Mouse (Mus musculus) intestine, embryonic 16.5 days (tissue): ENCODE data around the gene Ears2. TPM values are rescaled to one million over a fixed set of nuclear protein-coding genes. Genes with fewer than 3 reads are reported as not detected.
A peak's percentile ranks its signal among the peaks of the same experiment; 100 is the strongest.

Experiments used
- ATAC-seq: fragments of 200-750 bp; cut with Nextera tagmentation; 2 replicates; pipeline ENCODE4 v1.8.0; 2017; ENCODE audit warnings: moderate TSS enrichment, moderate library complexity
- H3K27ac ChIP-seq: fragments of 300-500 bp; sonication (generic); 2 replicates; pipeline ENCODE4 v1.5.1; 2014; ENCODE audit warnings: mild to moderate bottlenecking, low read length
- H3K27me3 ChIP-seq: fragments of 300-500 bp; sonication (generic); replicated peaks from 2 replicates; pipeline ENCODE4 v1.6.1; 2014; ENCODE audit warnings: low read length, control low read depth, mixed read lengths; ENCODE audit not compliant: control insufficient read depth, insufficient read depth
- H3K36me3 ChIP-seq: fragments of 300-500 bp; sonication (generic); 2 replicates; pipeline ENCODE4 v1.6.1; 2014; ENCODE audit warnings: low read length, control low read depth; ENCODE audit not compliant: control insufficient read depth, insufficient read depth
- H3K4me1 ChIP-seq: fragments of 300-500 bp; sonication (generic); 2 replicates; pipeline ENCODE4 v1.6.1; 2014; ENCODE audit warnings: low read length, control low read depth, mixed read lengths; ENCODE audit not compliant: control insufficient read depth, insufficient read depth
- H3K4me2 ChIP-seq: fragments of 300-500 bp; sonication (generic); 2 replicates; pipeline ENCODE4 v1.6.1; 2014; ENCODE audit warnings: low read depth, low read length, control low read depth
- H3K4me3 ChIP-seq: fragments of 300-500 bp; sonication (generic); 2 replicates; pipeline ENCODE4 v1.5.1; 2014; ENCODE audit warnings: mild to moderate bottlenecking, low read length
- H3K9ac ChIP-seq: fragments of 300-500 bp; sonication (generic); 2 replicates; pipeline ENCODE4 v1.6.1; 2014; ENCODE audit warnings: low read depth, low read length
- H3K9me3 ChIP-seq: fragments of 300-500 bp; sonication (generic); 2 replicates; pipeline ENCODE4 v1.6.1; 2016; ENCODE audit warnings: low read length, control low read depth; ENCODE audit not compliant: control insufficient read depth
- WGBS: fragments of 180-500 bp; shearing (Covaris S2); extraction: QIAGEN DNeasy Blood & Tissue Kit; methylation state at CpG from one replicate; pipeline ENCODE4 v1.1.7; 2014; 5-methylcytosine and 5-hydroxymethylcytosine counted together
- polyA plus RNA-seq: library from polyadenylated mRNA; unstranded; fragments of >200 nt; fragmentation: Nextera tagmentation; extraction: Ambion mirVana; gene quantifications from 2 replicates; pipeline ENCODE4 v1.2.1, GENCODE M21; 2015

The Ears2 gene
- polyA plus RNA-seq, 1 experiment from 2014 or later, result 19.4 TPM

DNA sequence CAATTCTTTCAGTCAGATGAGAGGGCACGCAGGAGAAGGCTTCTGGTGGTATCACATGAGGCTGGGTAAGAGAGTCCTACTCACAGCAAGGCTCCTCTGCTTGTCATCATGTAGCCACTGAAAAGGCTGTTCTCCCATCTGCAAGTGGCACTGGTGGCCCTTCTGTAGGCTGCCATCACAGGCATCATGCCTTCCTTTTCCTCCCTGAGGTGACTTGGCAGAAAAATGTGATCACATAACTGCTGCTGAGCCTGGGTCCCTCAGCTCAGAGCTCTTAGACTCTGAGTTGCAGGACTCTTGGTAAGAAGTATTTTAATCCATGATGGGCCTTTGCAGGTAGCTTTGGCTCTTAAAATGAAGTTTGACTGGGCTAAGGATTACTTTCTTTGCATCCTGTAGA lies 14.0 kb upstream of the Ears2 start:
- H3K9ac ChIP-seq, result no peak overlapping the region
- no peak overlapping the region for H3K4me2 ChIP-seq
- 89% methylated on average over 1 of the region's 1 CpGs for WGBS

DNA sequence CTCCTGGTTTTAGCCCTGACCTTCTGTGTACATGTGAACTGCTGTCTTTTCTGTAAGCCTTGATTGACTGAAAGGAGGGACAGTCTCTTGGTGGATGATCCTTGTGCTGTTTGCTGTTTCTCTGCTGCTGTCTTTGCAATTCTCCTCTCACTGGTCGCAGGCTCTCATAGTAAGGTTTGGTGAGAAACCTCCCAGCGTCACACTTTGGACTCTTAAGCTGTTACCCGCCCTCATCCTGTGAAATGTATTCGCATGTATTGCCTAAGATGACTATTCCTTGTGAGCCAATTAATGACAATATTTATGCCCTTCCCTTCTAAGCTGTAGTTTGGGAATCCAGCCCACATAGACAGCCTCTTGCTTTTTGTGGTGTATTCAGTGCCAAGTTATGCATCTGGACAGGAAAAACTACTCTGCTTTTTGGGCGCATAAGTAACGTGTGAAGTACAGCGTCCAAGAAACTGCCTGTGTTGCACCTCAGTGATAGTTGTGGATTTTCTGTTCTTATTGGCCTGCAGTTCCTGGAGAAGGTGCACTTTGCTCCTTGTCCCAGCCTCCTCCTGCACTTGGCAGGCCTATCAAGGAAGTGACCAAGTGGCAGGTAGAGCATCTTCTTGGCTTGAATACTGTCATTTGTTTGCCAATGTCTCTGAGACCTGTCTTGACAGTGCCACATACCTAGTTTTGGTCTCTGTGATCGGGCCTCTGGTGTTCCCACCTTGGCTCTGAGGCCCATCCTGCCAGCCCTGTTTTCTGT lies 12.9 kb upstream of the Ears2 start:
- Histone ChIP-seq H3K9me3 (no peaks in the 10 kb centered on the region), H3K4me2 (no peak overlapping the region), H3K4me1 (peaks cover 10% of the 10 kb centered on the region), H3K36me3 (peaks cover 27% of the 10 kb centered on the region), H3K9ac (no peak overlapping the region), H3K27me3 (no peaks in the 10 kb centered on the region), H3K4me3 (no peak overlapping the region), H3K27ac (peak overlapping the region; percentile 59; the same call in 1 of the 2 replicates)
- peak; percentile 75 for ATAC-seq
- 78% methylated on average over 8 of the region's 8 CpGs for WGBS

More for the DNA sequence above, 14.0 kb upstream of the Ears2 start:
- no peak overlapping the region for H3K27ac ChIP-seq
- peaks cover 10% of the 10 kb centered on the region for H3K4me1 ChIP-seq
- H3K4me3 ChIP-seq, result no peak overlapping the region
- H3K27me3 ChIP-seq, result no peaks in the 10 kb centered on the region
- H3K36me3 ChIP-seq, result peaks cover 20% of the 10 kb centered on the region
- ATAC-seq, result no peak
- no peaks in the 10 kb centered on the region for H3K9me3 ChIP-seq

DNA sequence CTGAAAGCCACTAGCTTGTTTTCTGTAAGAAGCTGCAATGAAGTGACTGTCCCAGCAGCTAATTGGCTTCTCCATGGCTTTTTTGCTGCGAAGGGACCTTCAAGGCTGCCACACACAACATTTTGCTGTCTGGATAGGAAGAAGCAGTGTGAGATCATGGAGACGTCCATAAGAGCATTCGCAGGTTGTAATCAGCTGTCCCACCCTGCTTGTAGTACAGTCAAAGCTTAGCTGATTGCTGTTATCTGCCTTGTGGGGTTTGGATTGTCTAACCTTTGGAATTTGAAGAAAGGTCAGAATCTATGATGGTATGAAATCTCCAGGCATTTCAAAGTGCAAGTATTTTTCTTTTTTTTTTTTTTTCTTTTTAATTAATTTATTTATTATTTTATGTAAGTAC lies 7.3 kb upstream of the Ears2 start:
- Histone ChIP-seq H3K36me3 (peaks cover 29% of the 10 kb centered on the region), H3K9ac (no peak overlapping the region; the same call in 1 of the 2 replicates), H3K4me1 (peaks cover 14% of the 10 kb centered on the region), H3K27me3 (no peaks in the 10 kb centered on the region), H3K9me3 (no peaks in the 10 kb centered on the region), H3K4me2 (no peak overlapping the region), H3K27ac (peak overlapping the region; percentile 78), H3K4me3 (no peak overlapping the region)
- 65% methylated on average over 3 of the region's 3 CpGs for WGBS
- peak; percentile 88 for ATAC-seq

DNA sequence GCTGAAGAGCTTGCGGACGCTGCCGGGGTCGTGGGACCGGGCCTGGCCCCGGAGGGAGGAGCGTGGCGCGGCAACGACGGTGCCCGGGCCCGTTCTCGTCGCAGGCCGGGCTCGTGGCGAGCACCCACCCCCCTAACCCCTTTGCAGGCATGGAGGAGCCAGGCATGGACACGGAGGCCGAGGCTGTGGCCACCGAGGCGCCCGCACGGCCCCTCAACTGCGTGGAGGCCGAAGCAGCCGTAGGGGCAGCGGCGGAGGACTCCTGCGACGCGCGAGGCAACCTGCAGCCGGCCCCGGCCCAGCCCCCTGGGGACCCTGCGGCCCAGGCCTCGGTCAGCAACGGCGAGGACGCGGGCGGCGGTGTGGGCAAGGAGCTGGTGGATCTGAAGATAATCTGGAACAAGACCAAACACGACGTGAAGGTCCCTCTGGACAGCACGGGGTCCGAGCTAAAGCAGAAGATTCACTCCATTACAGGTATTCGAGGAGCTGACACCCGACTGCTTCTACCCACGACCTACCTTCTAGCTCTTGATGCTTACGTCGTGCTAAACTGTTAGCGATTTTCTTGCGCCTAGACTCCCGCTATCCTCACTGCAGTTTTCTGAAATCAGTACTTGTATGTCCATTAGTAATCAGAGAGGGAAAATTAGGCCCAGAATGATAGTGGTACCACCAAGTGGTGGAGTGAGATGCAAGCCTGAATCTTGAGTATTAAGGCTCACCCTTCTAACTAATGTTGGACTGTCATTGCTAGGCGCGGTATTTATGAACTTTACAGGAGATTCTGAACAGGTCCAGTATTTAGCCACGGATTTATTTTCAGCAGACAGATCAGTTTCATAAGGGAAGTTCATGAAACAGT lies 686 bp upstream of the Ears2 start:
- Histone ChIP-seq H3K4me2 (peak overlapping the region; percentile 66), H3K9me3 (no peaks in the 10 kb centered on the region), H3K4me1 (peaks cover 21% of the 10 kb centered on the region), H3K4me3 (peak overlapping the region; percentile 99), H3K27me3 (no peaks in the 10 kb centered on the region), H3K36me3 (peaks cover 7% of the 10 kb centered on the region; the same call in 1 of the 2 replicates), H3K9ac (peak overlapping the region; percentile 98), H3K27ac (peak overlapping the region; percentile 94)
- under 1% methylated on average over 58 of the region's 58 CpGs for WGBS
- no peak; the same call in 1 of the 2 replicates for ATAC-seq

DNA sequence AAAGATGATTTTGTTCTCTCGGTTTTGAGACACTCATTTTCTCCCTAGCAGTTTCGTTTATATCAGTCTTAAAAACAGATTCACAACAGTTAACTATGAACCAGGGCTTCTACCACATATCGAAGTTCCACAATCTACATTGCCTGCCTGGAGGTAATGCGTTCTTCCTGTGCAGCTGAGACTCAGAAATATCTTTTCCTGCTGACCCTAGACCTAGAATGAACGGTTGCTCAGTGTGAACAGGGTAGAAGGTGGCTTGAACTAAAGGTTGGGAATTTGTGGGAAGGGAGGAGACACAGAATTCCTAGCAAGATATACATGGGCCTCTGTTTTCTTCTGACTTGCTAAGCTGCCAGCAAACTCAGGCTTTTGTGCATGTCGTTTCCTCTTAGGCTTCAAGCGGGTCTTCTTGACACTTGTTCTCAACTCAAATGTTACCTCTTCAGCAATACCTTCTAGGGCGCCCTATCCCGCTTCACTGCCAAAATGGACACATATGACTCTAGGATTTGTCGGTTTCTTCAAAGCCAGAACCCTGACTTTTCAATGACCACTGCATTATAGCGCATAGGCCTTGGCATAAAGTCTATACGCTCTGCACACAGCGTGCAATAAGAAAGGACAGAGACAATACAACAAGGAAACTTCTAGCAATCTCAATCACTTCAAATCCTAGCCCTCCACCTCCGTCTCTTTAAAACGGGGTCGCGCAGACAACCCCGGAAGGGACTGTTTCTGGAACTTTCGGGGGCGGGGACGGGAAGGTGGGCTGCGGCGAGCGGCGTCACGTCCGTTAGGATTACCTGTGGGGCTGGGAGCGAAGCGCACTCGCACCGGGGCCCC lies 740 bp downstream of the Ears2 start:
- peak overlapping the region; percentile 99 for H3K4me3 ChIP-seq
- H3K27me3 ChIP-seq, result no peaks in the 10 kb centered on the region
- WGBS, result 10% methylated on average over 31 of the region's 31 CpGs
- H3K9ac ChIP-seq, result peak overlapping the region; percentile 98
- H3K4me2 ChIP-seq, result peak overlapping the region; percentile 56
- H3K27ac ChIP-seq, result peak overlapping the region; percentile 94
- no peaks in the 10 kb centered on the region for H3K9me3 ChIP-seq
- ATAC-seq, result no peak
- H3K4me1 ChIP-seq, result peaks cover 19% of the 10 kb centered on the region
- peaks cover 4% of the 10 kb centered on the region; the same call in 1 of the 2 replicates for H3K36me3 ChIP-seq

DNA sequence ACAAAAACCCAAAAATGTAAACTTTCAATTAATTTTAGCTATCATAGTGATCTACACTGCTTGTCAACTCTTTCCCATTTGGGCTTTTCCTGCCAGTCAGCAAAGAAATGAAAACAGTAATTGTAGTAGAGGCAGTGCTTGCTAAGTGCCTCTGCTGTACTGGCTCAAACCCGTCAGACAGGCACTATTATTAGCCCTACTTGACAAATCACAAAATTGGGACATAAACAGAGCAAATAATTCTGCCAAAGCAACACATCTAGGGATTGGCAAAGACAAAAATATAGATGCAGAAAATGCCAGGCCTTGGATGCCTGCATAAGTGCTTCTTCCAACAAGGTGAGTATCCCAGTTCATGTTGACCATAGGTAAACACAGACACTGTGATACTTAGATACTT lies 1.4 kb downstream of the Ears2 start:
- Histone ChIP-seq H3K4me3 (peak overlapping the region; percentile 99; the same call in 1 of the 2 replicates), H3K27me3 (no peaks in the 10 kb centered on the region), H3K27ac (peak overlapping the region; percentile 94; the same call in 1 of the 2 replicates), H3K36me3 (peaks cover 4% of the 10 kb centered on the region; the same call in 1 of the 2 replicates), H3K9ac (peak overlapping the region; percentile 98; the same call in 1 of the 2 replicates), H3K4me2 (peak overlapping the region; percentile 56), H3K9me3 (no peaks in the 10 kb centered on the region), H3K4me1 (peaks cover 19% of the 10 kb centered on the region)
- ATAC-seq, result no peak
- WGBS, result 53% methylated on average over 1 of the region's 1 CpGs

DNA sequence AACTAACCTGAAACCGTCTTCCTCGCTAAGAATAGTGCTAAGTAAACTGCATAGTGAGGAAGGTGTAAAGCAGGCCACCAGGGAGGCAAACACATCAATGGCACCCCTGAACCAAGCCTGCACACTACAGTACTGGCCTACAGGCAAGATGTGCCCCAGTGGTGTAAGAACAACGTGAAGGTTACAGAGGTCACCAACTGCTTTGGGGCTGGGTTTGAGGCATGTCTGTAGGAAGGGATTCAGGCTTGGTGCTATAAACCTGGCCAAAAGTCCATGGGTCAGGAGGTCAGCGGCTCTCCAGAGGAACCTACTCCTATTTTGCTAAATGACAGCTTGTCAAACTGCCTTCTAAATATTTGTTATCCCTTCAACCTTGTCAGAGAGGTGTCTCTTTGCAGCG lies 10.4 kb downstream of the Ears2 start:
- H3K9ac ChIP-seq, result no peak overlapping the region
- no peaks in the 10 kb centered on the region for H3K9me3 ChIP-seq
- H3K4me1 ChIP-seq, result no peaks in the 10 kb centered on the region
- 84% methylated on average over 5 of the region's 5 CpGs for WGBS
- no peak overlapping the region for H3K27ac ChIP-seq
- H3K4me2 ChIP-seq, result no peak overlapping the region
- no peaks in the 10 kb centered on the region for H3K27me3 ChIP-seq
- H3K4me3 ChIP-seq, result no peak overlapping the region
- peaks cover 10% of the 10 kb centered on the region for H3K36me3 ChIP-seq
- no peak; the same call in 1 of the 2 replicates for ATAC-seq

DNA sequence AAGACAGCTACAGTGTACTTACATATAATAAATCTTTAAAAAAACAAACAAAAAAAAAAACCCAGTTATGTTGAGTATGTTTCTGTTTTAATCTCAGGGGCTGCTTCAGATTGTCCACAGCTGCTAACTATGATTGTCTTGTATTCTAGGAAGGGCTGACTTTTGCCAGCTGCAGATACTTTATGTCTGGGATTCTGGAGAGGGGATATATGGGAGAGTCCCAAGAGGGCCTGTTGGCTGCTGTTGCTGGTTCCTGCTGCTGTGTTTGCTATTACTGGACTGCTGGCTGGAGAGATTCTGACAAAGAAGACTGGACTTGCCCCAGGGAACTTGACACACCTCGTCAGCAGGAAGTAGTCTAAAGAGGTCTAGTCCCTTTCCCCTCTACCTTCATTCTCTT lies 16.2 kb downstream of the Ears2 start:
- Histone ChIP-seq H3K9ac (no peak overlapping the region), H3K9me3 (no peaks in the 10 kb centered on the region), H3K4me1 (peaks cover 6% of the 10 kb centered on the region; the same call in 1 of the 2 replicates), H3K36me3 (no peaks in the 10 kb centered on the region), H3K27ac (no peak overlapping the region), H3K4me3 (no peak overlapping the region), H3K4me2 (no peak overlapping the region), H3K27me3 (no peaks in the 10 kb centered on the region)
- ATAC-seq, result no peak
- 72% methylated on average over 1 of the region's 1 CpGs for WGBS
